Mouse (Mus musculus): Measurements from ENCODE around the gene Mdh2.

- no peak for TF ChIP-seq CTCF (IDR thresholded peaks at IDR 0.05; ENCODE audit: borderline replicate concordance, insufficient read depth, low read depth, low read length)
- TF ChIP-seq POLR2A (IDR thresholded peaks at IDR 0.05; ENCODE audit: borderline replicate concordance, insufficient read depth, low read length), result no peak
Observed at GRCm38 (mm10) chr5:135802641-135803040, 24.4 kb downstream of the Mdh2 start.

Measured in cerebellum, adult 2 months (tissue).